Mouse (Mus musculus): ENCODE results near the gene Elfn1.

Gene Elfn1

GRCm38 (mm10) chr5:140021755-140022154, 114.0 kb downstream of the Elfn1 start:
- no peak for DNase-seq (ENCODE audit: low read depth, low spot score)

- DNase-seq (ENCODE audit: low read depth, low spot score) = no peak
These were observed 115.1 kb downstream of the Elfn1 start for GRCm38 (mm10) chr5:140022861-140023260.

GRCm38 (mm10) chr5:140023941-140024500, 116.3 kb downstream of the Elfn1 start:
- DNase-seq (ENCODE audit: low read depth, low spot score) = no peak

All from retina, adult 2 months (tissue).